Mouse (Mus musculus): Measurements from ENCODE around the gene Fto. TPM values are rescaled to one million over a fixed set of nuclear protein-coding genes. Genes with fewer than 3 reads are reported as not detected.

The Fto gene
- polyA plus RNA-seq, 1 experiment from 2014 or later = 86.9 TPM

GRCm38 (mm10) chr8:91530656-91531055, 217.3 kb downstream of the Fto start:
- Histone ChIP-seq H3K4me2 (no peak overlapping the region), H3K4me1 (peaks cover 38% of the 10 kb centered on the region), H3K4me3 (replicated peaks) (no peak overlapping the region), H3K9ac (no peak overlapping the region), H3K9me3 (replicated peaks) (no peaks in the 10 kb centered on the region), H3K36me3 (no peaks in the 10 kb centered on the region), H3K27ac (no peak overlapping the region), H3K27me3 (peaks cover 30% of the 10 kb centered on the region)
- ATAC-seq (replicated peaks; ENCODE audit: low FRiP score) = no peak
- 78% methylated on average over 8 of the region's 8 CpGs for WGBS

GRCm38 (mm10) chr8:91531971-91532370, 218.6 kb downstream of the Fto start:
- WGBS = 27% methylated on average over 8 of the region's 8 CpGs
- ATAC-seq (replicated peaks; ENCODE audit: low FRiP score) = no peak

GRCm38 (mm10) chr8:91532671-91533436, 219.5 kb downstream of the Fto start:
- ATAC-seq (replicated peaks; ENCODE audit: low FRiP score) = peak; percentile 68
- H3K27ac ChIP-seq = no peak overlapping the region
- WGBS = 55% methylated on average over 18 of the region's 18 CpGs

More at GRCm38 (mm10) chr8:91531971-91532370, 218.6 kb downstream of the Fto start:
- Histone ChIP-seq H3K9ac (no peak overlapping the region), H3K27ac (no peak overlapping the region), H3K36me3 (no peaks in the 10 kb centered on the region), H3K27me3 (peaks cover 26% of the 10 kb centered on the region), H3K4me3 (replicated peaks) (no peak overlapping the region), H3K9me3 (replicated peaks) (no peaks in the 10 kb centered on the region), H3K4me1 (peaks cover 29% of the 10 kb centered on the region), H3K4me2 (no peak overlapping the region)

GRCm38 (mm10) chr8:91534752-91535151, 221.4 kb downstream of the Fto start:
- ATAC-seq (replicated peaks; ENCODE audit: low FRiP score) = no peak
- WGBS = 67% methylated on average over 5 of the region's 5 CpGs

More at GRCm38 (mm10) chr8:91532671-91533436, 219.5 kb downstream of the Fto start:
- H3K36me3 ChIP-seq = no peaks in the 10 kb centered on the region
- peaks cover 36% of the 10 kb centered on the region for H3K4me1 ChIP-seq
- no peak overlapping the region for H3K4me3 ChIP-seq (replicated peaks)
- peaks cover 19% of the 10 kb centered on the region for H3K27me3 ChIP-seq
- H3K9ac ChIP-seq = no peak overlapping the region
- H3K9me3 ChIP-seq (replicated peaks) = no peaks in the 10 kb centered on the region
- no peak overlapping the region for H3K4me2 ChIP-seq

GRCm38 (mm10) chr8:91538109-91538508, 224.8 kb downstream of the Fto start:
- no peak overlapping the region for H3K27ac ChIP-seq
- ATAC-seq (replicated peaks; ENCODE audit: low FRiP score) = peak; percentile 86
- WGBS = 54% methylated on average over 9 of the region's 9 CpGs

More at GRCm38 (mm10) chr8:91534752-91535151, 221.4 kb downstream of the Fto start:
- Histone ChIP-seq H3K4me3 (replicated peaks) (no peak overlapping the region), H3K9ac (no peak overlapping the region), H3K36me3 (no peaks in the 10 kb centered on the region), H3K27me3 (peaks cover 13% of the 10 kb centered on the region), H3K4me1 (peaks cover 47% of the 10 kb centered on the region), H3K9me3 (replicated peaks) (no peaks in the 10 kb centered on the region), H3K27ac (no peak overlapping the region), H3K4me2 (no peak overlapping the region)

GRCm38 (mm10) chr8:91538892-91539291, 225.6 kb downstream of the Fto start:
- H3K36me3 ChIP-seq = no peaks in the 10 kb centered on the region
- ATAC-seq (replicated peaks; ENCODE audit: low FRiP score) = no peak
- peaks cover 26% of the 10 kb centered on the region for H3K4me1 ChIP-seq
- 61% methylated on average over 5 of the region's 5 CpGs for WGBS
- no peak overlapping the region for H3K9ac ChIP-seq
- no peaks in the 10 kb centered on the region for H3K9me3 ChIP-seq (replicated peaks)
- no peak overlapping the region for H3K27ac ChIP-seq
- H3K4me2 ChIP-seq = no peak overlapping the region
- no peaks in the 10 kb centered on the region for H3K27me3 ChIP-seq
- H3K4me3 ChIP-seq (replicated peaks) = no peak overlapping the region

More at GRCm38 (mm10) chr8:91538109-91538508, 224.8 kb downstream of the Fto start:
- peaks cover 33% of the 10 kb centered on the region for H3K4me1 ChIP-seq
- no peak overlapping the region for H3K4me2 ChIP-seq
- no peaks in the 10 kb centered on the region for H3K9me3 ChIP-seq (replicated peaks)
- no peak overlapping the region for H3K4me3 ChIP-seq (replicated peaks)
- H3K9ac ChIP-seq = no peak overlapping the region
- H3K36me3 ChIP-seq = no peaks in the 10 kb centered on the region
- H3K27me3 ChIP-seq = no peaks in the 10 kb centered on the region

- Histone ChIP-seq H3K27ac (no peak overlapping the region), H3K4me1 (peaks cover 21% of the 10 kb centered on the region), H3K36me3 (no peaks in the 10 kb centered on the region), H3K4me3 (replicated peaks) (no peak overlapping the region), H3K4me2 (no peak overlapping the region), H3K9ac (no peak overlapping the region), H3K9me3 (replicated peaks) (no peaks in the 10 kb centered on the region), H3K27me3 (no peaks in the 10 kb centered on the region)
- WGBS = 84% methylated on average over 8 of the region's 8 CpGs
- no peak for ATAC-seq (replicated peaks; ENCODE audit: low FRiP score)
These were observed 226.3 kb downstream of the Fto start for GRCm38 (mm10) chr8:91539586-91539985.

- Histone ChIP-seq H3K27me3 (no peaks in the 10 kb centered on the region), H3K9ac (no peak overlapping the region), H3K4me2 (no peak overlapping the region), H3K36me3 (no peaks in the 10 kb centered on the region), H3K9me3 (replicated peaks) (no peaks in the 10 kb centered on the region), H3K4me1 (peaks cover 23% of the 10 kb centered on the region), H3K4me3 (replicated peaks) (no peak overlapping the region), H3K27ac (no peak overlapping the region)
- 90% methylated on average over 3 of the region's 3 CpGs for WGBS
- no peak for ATAC-seq (replicated peaks; ENCODE audit: low FRiP score)
These were observed 227.9 kb downstream of the Fto start for GRCm38 (mm10) chr8:91541229-91541628.

- Histone ChIP-seq H3K9ac (no peak overlapping the region), H3K27ac (no peak overlapping the region), H3K9me3 (replicated peaks) (no peaks in the 10 kb centered on the region), H3K4me1 (peaks cover 8% of the 10 kb centered on the region), H3K27me3 (no peaks in the 10 kb centered on the region), H3K36me3 (no peaks in the 10 kb centered on the region), H3K4me2 (no peak overlapping the region), H3K4me3 (replicated peaks) (no peak overlapping the region)
- no peak for ATAC-seq (replicated peaks; ENCODE audit: low FRiP score)
- 84% methylated on average over 3 of the region's 3 CpGs for WGBS
These were observed 232.2 kb downstream of the Fto start for GRCm38 (mm10) chr8:91545561-91545960.

- Histone ChIP-seq H3K27me3 (no peaks in the 10 kb centered on the region), H3K4me3 (replicated peaks) (no peak overlapping the region), H3K27ac (no peak overlapping the region), H3K4me1 (peaks cover 14% of the 10 kb centered on the region), H3K36me3 (no peaks in the 10 kb centered on the region), H3K4me2 (no peak overlapping the region), H3K9ac (no peak overlapping the region), H3K9me3 (replicated peaks) (no peaks in the 10 kb centered on the region)
- ATAC-seq (replicated peaks; ENCODE audit: low FRiP score) = 0 out of 2 replicates have a peak, but pooled peaks have one; percentile 66
- 30% methylated on average over 8 of the region's 8 CpGs for WGBS
These were observed 233.3 kb downstream of the Fto start for GRCm38 (mm10) chr8:91546599-91546998.

- Histone ChIP-seq H3K27me3 (no peaks in the 10 kb centered on the region), H3K4me1 (peaks cover 22% of the 10 kb centered on the region), H3K36me3 (no peaks in the 10 kb centered on the region), H3K4me3 (replicated peaks) (no peak overlapping the region), H3K27ac (no peak overlapping the region), H3K4me2 (no peak overlapping the region), H3K9ac (no peak overlapping the region), H3K9me3 (replicated peaks) (no peaks in the 10 kb centered on the region)
- WGBS = 92% methylated on average over 1 of the region's 1 CpGs
- ATAC-seq (replicated peaks; ENCODE audit: low FRiP score) = no peak
These were observed 236.8 kb downstream of the Fto start for GRCm38 (mm10) chr8:91550131-91550530.

GRCm38 (mm10) chr8:91551166-91551765, 237.9 kb downstream of the Fto start:
- H3K9ac ChIP-seq = no peak overlapping the region
- no peak for ATAC-seq (replicated peaks; ENCODE audit: low FRiP score)

More at GRCm38 (mm10) chr8:91551166-91551765, 237.9 kb downstream of the Fto start:
- Histone ChIP-seq H3K4me3 (replicated peaks) (no peak overlapping the region), H3K9me3 (replicated peaks) (no peaks in the 10 kb centered on the region), H3K36me3 (no peaks in the 10 kb centered on the region), H3K27me3 (no peaks in the 10 kb centered on the region), H3K4me2 (no peak overlapping the region), H3K4me1 (peaks cover 17% of the 10 kb centered on the region), H3K27ac (no peak overlapping the region)
- WGBS = 87% methylated on average over 9 of the region's 9 CpGs

Measured in kidney, embryonic 15.5 days (tissue).